Mouse (Mus musculus): Measurements from ENCODE around the gene Slc39a10.

GRCm38 (mm10) chr1:46864175-46864885 lies 28.3 kb downstream of the Slc39a10 start:
- TF ChIP-seq CTCF (IDR thresholded peaks at IDR 0.05; ENCODE audit: low read depth) (no peak), EP300 (optimal IDR thresholded peaks at IDR 0.05) (no peak)
